Mouse (Mus musculus) testis, postnatal 10 days (tissue): Measurements from ENCODE around the gene Synrg.

Experiments used
- DNase-seq: peaks from one replicate; pipeline ENCODE4 v3.0.0; 2021; ENCODE audit warnings: low spot score

The Synrg gene

DNA sequence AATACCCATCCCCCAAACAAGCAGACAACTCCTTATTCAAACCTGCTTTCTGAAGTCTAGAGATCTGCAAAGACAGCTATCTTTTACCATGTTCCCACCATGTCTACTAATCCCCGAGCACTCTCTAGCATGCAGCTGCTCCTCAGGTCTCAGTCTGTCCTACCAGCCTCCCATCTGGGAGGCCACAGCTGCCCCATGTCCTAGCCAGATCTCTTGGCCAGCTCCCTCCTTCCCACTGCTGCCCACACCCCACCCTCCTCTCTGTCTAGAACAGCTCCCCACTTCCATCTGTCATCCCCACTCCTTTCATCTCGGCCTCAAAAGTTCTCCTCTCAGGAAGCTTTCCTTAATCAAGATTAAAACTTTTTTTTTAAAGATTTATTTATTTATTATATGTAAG lies 112.8 kb downstream of the Synrg start:
- no peak for DNase-seq

- no peak for DNase-seq
Measured at GRCm38 (mm10) chr11:84078601-84079000, 114.4 kb downstream of the Synrg start.

GRCm38 (mm10) chr11:84079361-84079760 lies 115.1 kb downstream of the Synrg start:
- no peak for DNase-seq

DNA sequence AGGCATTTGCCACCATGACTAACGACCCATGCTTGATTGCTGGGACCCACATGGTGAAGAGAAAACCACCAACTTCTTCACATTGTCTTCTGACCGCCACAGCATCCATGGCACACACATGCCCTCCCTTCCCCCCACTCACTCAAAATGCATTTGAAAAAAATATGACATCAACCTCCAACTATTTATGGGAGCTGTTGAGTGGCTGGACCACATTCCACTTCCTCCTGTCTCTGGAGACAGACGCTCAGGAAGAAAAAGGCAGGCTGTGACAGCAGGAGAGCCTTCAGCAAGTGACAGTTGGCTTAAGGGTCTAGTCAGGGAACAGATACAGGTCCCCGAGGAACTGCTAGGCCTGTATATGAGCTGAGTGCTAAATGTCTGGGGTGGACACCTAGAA lies 115.7 kb downstream of the Synrg start:
- no peak for DNase-seq

- no peak for DNase-seq
Measured at GRCm38 (mm10) chr11:84080327-84080726, 116.1 kb downstream of the Synrg start.

- DNase-seq = no peak
Measured at GRCm38 (mm10) chr11:84081901-84082300, 117.7 kb downstream of the Synrg start.

GRCm38 (mm10) chr11:84090572-84090971 lies 126.3 kb downstream of the Synrg start:
- no peak for DNase-seq
